Mouse (Mus musculus) limb, embryonic 15.5 days (tissue): ENCODE data around the gene Ubtd2. TPM values are rescaled to one million over a fixed set of nuclear protein-coding genes. Genes with fewer than 3 reads are reported as not detected.

Source experiments
- ATAC-seq: fragments of 200-750 bp; cut with Nextera tagmentation; 2 replicates; pipeline ENCODE4 v1.8.0; 2017; ENCODE audit warnings: low read depth, moderate TSS enrichment; ENCODE audit not compliant: insufficient number of reproducible peaks, low FRiP score, low TSS enrichment
- H3K27ac ChIP-seq: fragments of 300-500 bp; sonication (generic); 2 replicates; pipeline ENCODE4 v1.5.1; 2015; ENCODE audit warnings: moderate library complexity, mild to moderate bottlenecking, inconsistent platforms
- H3K27me3 ChIP-seq: fragments of 300-500 bp; sonication (generic); 2 replicates; pipeline ENCODE4 v1.6.1; 2015; ENCODE audit warnings: inconsistent platforms
- H3K36me3 ChIP-seq: fragments of 300-500 bp; sonication (generic); 2 replicates; pipeline ENCODE4 v1.6.1; 2015; ENCODE audit warnings: inconsistent platforms
- H3K4me1 ChIP-seq: fragments of 300-500 bp; sonication (generic); 2 replicates; pipeline ENCODE4 v1.6.1; 2015; ENCODE audit warnings: inconsistent platforms
- H3K4me2 ChIP-seq: fragments of 300-500 bp; sonication (generic); 2 replicates; pipeline ENCODE4 v1.6.1; 2015; ENCODE audit warnings: mild to moderate bottlenecking, inconsistent platforms
- H3K4me3 ChIP-seq: fragments of 300-500 bp; sonication (generic); 2 replicates; pipeline ENCODE4 v1.5.1; 2015; ENCODE audit warnings: mild to moderate bottlenecking, inconsistent platforms
- H3K9ac ChIP-seq: fragments of 300-500 bp; sonication (generic); 2 replicates; pipeline ENCODE4 v1.6.1; 2015; ENCODE audit warnings: inconsistent platforms
- H3K9me3 ChIP-seq: fragments of 300-500 bp; sonication (generic); 2 replicates; pipeline ENCODE4 v1.6.1; 2016; ENCODE audit warnings: inconsistent platforms
- WGBS: fragments of 180-500 bp; shearing (Covaris S2); methylation state at CpG from one replicate; pipeline ENCODE4 v1.1.7; 2015; 5-methylcytosine and 5-hydroxymethylcytosine counted together
- polyA plus RNA-seq: library from polyadenylated mRNA; unstranded; fragments of >200 nt; fragmentation: Nextera tagmentation; extraction: Ambion mirVana; gene quantifications from 2 replicates; pipeline ENCODE4 v1.2.1, GENCODE M21; 2015

The Ubtd2 gene
- polyA plus RNA-seq, 1 experiment from 2014 or later, result 97.1 TPM

GRCm38 (mm10) chr11:32524122-32524920, 69.2 kb downstream of the Ubtd2 start:
- H3K4me3 ChIP-seq, result no peak overlapping the region
- H3K4me2 ChIP-seq, result no peak overlapping the region
- ATAC-seq, result no peak
- no peak overlapping the region for H3K27ac ChIP-seq
- H3K9ac ChIP-seq, result no peak overlapping the region
- no peaks in the 10 kb centered on the region for H3K4me1 ChIP-seq
- peaks cover 41% of the 10 kb centered on the region for H3K36me3 ChIP-seq
- 82% methylated on average over 11 of the region's 11 CpGs for WGBS
- H3K9me3 ChIP-seq, result no peaks in the 10 kb centered on the region
- H3K27me3 ChIP-seq, result no peaks in the 10 kb centered on the region

GRCm38 (mm10) chr11:32527006-32527405, 71.8 kb downstream of the Ubtd2 start:
- ATAC-seq, result no peak
- H3K4me3 ChIP-seq, result no peak overlapping the region
- H3K9ac ChIP-seq, result no peak overlapping the region
- H3K9me3 ChIP-seq, result no peaks in the 10 kb centered on the region
- WGBS, result 87% methylated on average over 4 of the region's 4 CpGs
- no peak overlapping the region for H3K4me2 ChIP-seq
- H3K4me1 ChIP-seq, result peaks cover 4% of the 10 kb centered on the region; the same call in 1 of the 2 replicates
- no peak overlapping the region for H3K27ac ChIP-seq
- no peaks in the 10 kb centered on the region for H3K27me3 ChIP-seq
- H3K36me3 ChIP-seq, result peaks cover 24% of the 10 kb centered on the region

GRCm38 (mm10) chr11:32530151-32530550, 75.0 kb downstream of the Ubtd2 start:
- Histone ChIP-seq H3K9ac (no peak overlapping the region), H3K4me2 (no peak overlapping the region), H3K4me3 (no peak overlapping the region), H3K27me3 (no peaks in the 10 kb centered on the region), H3K4me1 (peaks cover 29% of the 10 kb centered on the region), H3K36me3 (0 out of 2 replicates have a peak, but pooled peaks cover 10% of the 10 kb centered on the region), H3K27ac (no peak overlapping the region), H3K9me3 (no peaks in the 10 kb centered on the region)
- no peak for ATAC-seq
- WGBS, result 71% methylated on average over 1 of the region's 1 CpGs

GRCm38 (mm10) chr11:32531871-32532764, 76.9 kb downstream of the Ubtd2 start, which contains the start of gene Efcab9:
TSS of gene Efcab9 (minus strand) at chr11:32532081.
- no peak within 1 kb of the TSS for H3K27ac ChIP-seq

GRCm38 (mm10) chr11:32532765-32533481, 77.8 kb downstream of the Ubtd2 start, which contains the start of gene Stk10:
TSS of gene Stk10 (plus strand) at chr11:32533305.
- H3K36me3 ChIP-seq, result 0 out of 2 replicates have a peak, but pooled peaks cover 7% of the 10 kb centered on the region
- H3K27ac ChIP-seq, result peak within 1 kb of the TSS; percentile 51; the same call in 1 of the 2 replicates
- ATAC-seq, result peak; percentile 93
- H3K27me3 ChIP-seq, result no peaks in the 10 kb centered on the region
- no peaks in the 10 kb centered on the region for H3K9me3 ChIP-seq
- H3K4me2 ChIP-seq, result peak within 1 kb of the TSS; percentile 88
- H3K4me3 ChIP-seq, result peak within 1 kb of the TSS; percentile 66
- H3K9ac ChIP-seq, result peak within 1 kb of the TSS; percentile 60
- H3K4me1 ChIP-seq, result peaks cover 29% of the 10 kb centered on the region
- under 1% methylated on average over 55 of the region's 82 CpGs for WGBS

More at GRCm38 (mm10) chr11:32531871-32532764, 76.9 kb downstream of the Ubtd2 start, which contains the start of gene Efcab9:
- Histone ChIP-seq H3K9ac (peak within 1 kb of the TSS; percentile 60), H3K27me3 (no peaks in the 10 kb centered on the region), H3K4me2 (peak within 1 kb of the TSS; percentile 88), H3K4me1 (peaks cover 29% of the 10 kb centered on the region), H3K9me3 (no peaks in the 10 kb centered on the region), H3K36me3 (0 out of 2 replicates have a peak, but pooled peaks cover 9% of the 10 kb centered on the region), H3K4me3 (peak within 1 kb of the TSS; percentile 66)
- 3% methylated on average over 33 of the region's 33 CpGs for WGBS
- ATAC-seq, result no peak

GRCm38 (mm10) chr11:32533482-32534261, 78.5 kb downstream of the Ubtd2 start:
- no peaks in the 10 kb centered on the region for H3K36me3 ChIP-seq
- H3K4me3 ChIP-seq, result peak overlapping the region; percentile 66
- peaks cover 29% of the 10 kb centered on the region for H3K4me1 ChIP-seq
- H3K27me3 ChIP-seq, result no peaks in the 10 kb centered on the region
- H3K27ac ChIP-seq, result peak overlapping the region; percentile 51; the same call in 1 of the 2 replicates
- peak overlapping the region; percentile 88 for H3K4me2 ChIP-seq
- H3K9ac ChIP-seq, result peak overlapping the region; percentile 60
- ATAC-seq, result no peak
- no peaks in the 10 kb centered on the region for H3K9me3 ChIP-seq
- WGBS, result 1% methylated on average over 24 of the region's 24 CpGs

- no peaks in the 10 kb centered on the region for H3K36me3 ChIP-seq
- H3K4me3 ChIP-seq, result peak overlapping the region; percentile 66; the same call in 1 of the 2 replicates
- H3K9me3 ChIP-seq, result no peaks in the 10 kb centered on the region
- H3K27ac ChIP-seq, result peak overlapping the region; percentile 30; the same call in 1 of the 2 replicates
- 0 out of 2 replicates have a peak overlapping the region, but pooled peaks have one; percentile 88 for H3K4me2 ChIP-seq
- no peaks in the 10 kb centered on the region for H3K27me3 ChIP-seq
- peaks cover 29% of the 10 kb centered on the region for H3K4me1 ChIP-seq
- 71% methylated on average over 7 of the region's 7 CpGs for WGBS
- no peak for ATAC-seq
- H3K9ac ChIP-seq, result no peak overlapping the region
Observed at GRCm38 (mm10) chr11:32534453-32535075, 79.4 kb downstream of the Ubtd2 start.

GRCm38 (mm10) chr11:32535646-32536045, 80.5 kb downstream of the Ubtd2 start:
- H3K4me2 ChIP-seq, result no peak overlapping the region
- H3K9me3 ChIP-seq, result no peaks in the 10 kb centered on the region
- H3K9ac ChIP-seq, result no peak overlapping the region
- no peak overlapping the region for H3K27ac ChIP-seq
- no peak for ATAC-seq
- no peaks in the 10 kb centered on the region for H3K27me3 ChIP-seq
- H3K4me1 ChIP-seq, result peaks cover 29% of the 10 kb centered on the region
- no peak overlapping the region for H3K4me3 ChIP-seq
- H3K36me3 ChIP-seq, result no peaks in the 10 kb centered on the region
- 93% methylated on average over 4 of the region's 4 CpGs for WGBS

- Histone ChIP-seq H3K27ac (no peak overlapping the region), H3K4me1 (peaks cover 26% of the 10 kb centered on the region), H3K4me3 (no peak overlapping the region), H3K9ac (no peak overlapping the region), H3K27me3 (no peaks in the 10 kb centered on the region), H3K4me2 (no peak overlapping the region), H3K36me3 (no peaks in the 10 kb centered on the region), H3K9me3 (no peaks in the 10 kb centered on the region)
- WGBS, result 68% methylated on average over 7 of the region's 7 CpGs
- no peak for ATAC-seq
Observed at GRCm38 (mm10) chr11:32536954-32537353, 81.8 kb downstream of the Ubtd2 start.

GRCm38 (mm10) chr11:32538435-32538834, 83.3 kb downstream of the Ubtd2 start:
- Histone ChIP-seq H3K4me3 (no peak overlapping the region), H3K4me2 (no peak overlapping the region), H3K27me3 (no peaks in the 10 kb centered on the region), H3K4me1 (peaks cover 22% of the 10 kb centered on the region), H3K9me3 (no peaks in the 10 kb centered on the region), H3K27ac (no peak overlapping the region), H3K36me3 (no peaks in the 10 kb centered on the region), H3K9ac (no peak overlapping the region)
- WGBS, result 68% methylated on average over 6 of the region's 6 CpGs
- no peak for ATAC-seq
